Mouse (Mus musculus): Measurements from ENCODE around the gene Rapgef5.

Rapgef5 gene

DNA sequence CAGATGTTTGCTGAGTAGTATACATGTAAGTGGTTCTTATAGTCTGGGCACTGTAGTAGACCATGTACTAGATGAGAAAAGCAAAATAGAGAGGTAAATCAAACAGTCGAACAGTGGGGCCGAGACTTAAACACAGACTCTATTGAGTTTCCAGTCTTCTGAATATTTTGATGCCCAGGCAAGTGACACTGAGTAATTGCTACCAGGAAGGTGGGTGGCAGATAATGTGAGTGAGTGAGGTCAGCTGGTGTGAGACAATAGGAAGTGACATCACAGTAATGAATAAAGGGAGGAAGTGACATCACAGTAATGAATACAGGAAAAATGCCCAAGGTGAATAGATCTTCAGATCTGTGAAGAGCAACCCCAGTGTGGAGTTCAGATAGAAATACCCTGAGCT, at the start of gene Rapgef5:
Gene Rapgef5 (plus strand): TSS at position 301 of the 400 bp plus-strand sequence.
- in situ Hi-C loops (cut with MboI, MseI) = no loop called here

DNA sequence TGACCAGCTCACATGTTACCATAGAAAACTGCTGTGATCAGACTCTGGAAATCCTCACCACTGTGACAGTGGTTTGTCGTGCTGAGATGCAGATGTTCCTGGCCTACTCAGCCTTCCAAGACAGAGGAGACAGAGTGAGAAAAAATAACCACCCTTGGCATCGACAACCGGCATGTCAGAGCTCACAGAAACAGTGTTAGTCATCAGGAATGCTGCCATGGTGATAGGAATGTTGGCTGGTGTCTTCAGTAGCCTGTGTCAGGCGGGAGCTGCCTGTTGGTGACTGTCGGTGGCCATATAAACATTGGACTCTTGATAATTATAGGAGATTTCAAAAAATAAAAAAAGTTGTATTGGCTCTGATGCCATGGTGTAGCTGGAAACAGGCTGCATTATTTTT, 48.0 kb upstream of the Rapgef5 start:
- in situ Hi-C loops (cut with MboI, MseI) = no loop called here

DNA sequence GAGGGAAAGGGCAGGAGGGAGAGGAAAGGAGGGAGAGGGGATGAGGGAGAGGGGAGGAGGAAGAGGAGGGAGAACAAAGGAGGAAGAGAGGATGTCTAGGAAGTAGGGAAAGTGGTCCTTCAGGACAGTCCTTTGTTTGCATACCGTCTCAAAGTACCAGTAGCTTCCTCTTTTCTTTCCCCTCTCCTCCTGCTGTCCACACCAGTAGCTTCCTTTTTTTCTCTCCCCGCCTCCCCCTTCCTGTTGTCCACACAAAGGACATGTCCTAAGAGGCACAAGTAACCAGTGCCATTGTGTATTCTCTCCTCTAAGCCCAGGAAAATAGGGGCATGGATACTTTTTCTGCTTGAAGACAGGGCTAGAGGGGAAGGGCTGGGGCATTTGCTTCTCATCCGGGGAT, 37.3 kb upstream of the Rapgef5 start:
- in situ Hi-C loops (cut with MboI, MseI) = loop anchor here (5.0 kb wide), 1 partner anchor 663 kb away; no protein-coding TSS in a partner anchor

DNA sequence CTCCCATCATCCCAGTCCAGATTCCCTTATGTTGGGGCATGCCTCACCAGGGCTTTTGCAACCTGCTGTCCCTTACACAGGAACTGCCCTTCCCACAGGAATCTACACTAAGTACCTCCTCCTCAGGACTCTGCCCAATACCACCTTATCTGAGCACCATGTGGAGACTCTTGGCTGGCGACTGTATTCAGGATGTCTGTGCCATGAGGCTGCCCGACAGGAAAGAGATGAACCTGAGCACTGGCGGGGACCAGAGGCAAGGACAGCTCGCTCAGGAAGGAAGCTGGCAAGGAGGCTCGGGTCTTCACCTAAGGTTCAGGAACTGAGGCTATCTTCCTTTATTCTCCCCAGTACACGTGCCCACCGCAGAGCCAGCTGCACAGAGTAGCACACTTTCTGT, 36.6 kb upstream of the Rapgef5 start:
- in situ Hi-C loops (cut with MboI, MseI) = loop anchor here (5.0 kb wide), 1 partner anchor 663 kb away; no protein-coding TSS in a partner anchor

DNA sequence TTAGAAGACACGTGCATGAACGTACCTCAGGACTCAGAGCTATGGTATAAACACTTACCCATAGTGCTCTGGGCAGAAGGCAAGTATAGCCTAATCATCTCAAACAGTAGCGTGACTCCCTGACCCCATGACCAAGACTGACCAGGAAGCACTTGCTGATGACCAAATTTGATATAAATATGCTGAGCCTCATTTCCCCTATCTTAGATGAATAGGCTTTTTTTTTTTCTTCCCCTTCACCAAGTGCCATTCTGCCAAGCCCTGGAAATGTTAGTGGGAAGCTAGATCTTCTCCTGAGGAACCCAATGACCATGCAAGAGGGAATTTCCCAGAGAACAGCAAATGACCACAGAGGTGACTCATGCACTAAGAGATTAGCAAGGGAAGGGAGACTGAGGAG, 35.3 kb upstream of the Rapgef5 start:
- in situ Hi-C loops (cut with MboI, MseI) = no loop called here

DNA sequence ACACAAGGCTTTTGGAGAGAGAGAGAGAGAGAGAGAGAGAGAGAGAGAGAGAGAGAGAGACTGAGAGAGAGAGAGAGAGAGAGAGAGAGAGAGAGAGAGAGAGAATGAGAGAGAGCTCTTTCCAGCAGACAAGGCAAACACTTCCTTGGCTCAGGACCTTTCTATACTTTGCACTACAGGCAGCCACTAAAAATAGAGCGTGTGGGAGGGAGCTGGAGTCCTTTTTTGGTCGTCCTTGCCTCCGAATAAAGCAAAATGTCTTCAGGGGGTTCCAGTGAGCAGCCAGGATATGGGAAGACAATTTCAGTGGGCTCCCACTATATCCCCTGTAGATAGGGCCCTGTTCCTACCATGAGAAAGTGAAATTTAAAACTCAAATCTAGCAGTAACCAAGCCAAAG, 33.6 kb upstream of the Rapgef5 start:
- in situ Hi-C loops (cut with MboI, MseI) = no loop called here

DNA sequence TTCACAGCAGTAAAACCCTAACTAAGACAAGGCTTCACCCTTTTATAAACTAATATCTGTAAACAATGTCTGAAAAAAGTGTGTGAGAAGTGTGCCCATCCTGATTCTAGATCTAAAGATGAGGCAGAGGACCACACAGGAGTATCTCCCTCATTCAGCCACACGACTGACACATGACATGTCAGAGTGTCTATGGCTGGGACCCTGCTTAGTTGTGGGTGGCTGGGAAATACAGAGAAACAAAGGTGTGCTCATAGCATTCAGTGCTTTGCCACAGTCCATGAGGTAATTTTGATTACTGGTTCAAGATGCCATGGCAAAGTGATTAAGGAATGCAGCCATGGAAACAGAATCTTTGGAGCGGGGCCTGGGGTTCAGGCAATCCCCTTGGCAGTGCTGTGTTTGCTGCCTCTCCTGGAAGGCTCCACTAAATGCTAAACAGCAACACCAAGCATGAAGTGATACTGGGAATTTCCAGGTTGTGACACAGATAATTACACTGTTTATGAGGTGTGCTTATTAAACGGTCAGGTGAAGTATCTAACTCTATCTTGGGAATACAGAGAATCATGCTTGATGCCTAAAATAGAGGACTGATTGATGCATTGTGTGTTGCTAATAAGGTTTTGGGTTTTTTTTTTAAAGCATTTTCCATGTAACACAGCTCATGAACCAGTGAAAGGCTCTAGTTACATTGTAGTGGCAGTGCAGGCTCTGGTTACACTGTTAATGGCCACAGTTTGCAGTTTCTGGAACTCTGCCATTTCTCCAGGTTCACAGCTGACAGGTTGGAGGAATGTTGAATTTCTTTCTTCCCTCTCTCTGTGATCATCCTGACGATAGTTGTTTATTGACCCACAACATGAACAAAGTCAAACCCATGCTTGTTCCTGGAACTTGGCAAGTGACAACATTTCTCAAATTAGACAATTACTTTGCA, 29.9 kb upstream of the Rapgef5 start:
- in situ Hi-C loops (cut with MboI, MseI) = no loop called here

DNA sequence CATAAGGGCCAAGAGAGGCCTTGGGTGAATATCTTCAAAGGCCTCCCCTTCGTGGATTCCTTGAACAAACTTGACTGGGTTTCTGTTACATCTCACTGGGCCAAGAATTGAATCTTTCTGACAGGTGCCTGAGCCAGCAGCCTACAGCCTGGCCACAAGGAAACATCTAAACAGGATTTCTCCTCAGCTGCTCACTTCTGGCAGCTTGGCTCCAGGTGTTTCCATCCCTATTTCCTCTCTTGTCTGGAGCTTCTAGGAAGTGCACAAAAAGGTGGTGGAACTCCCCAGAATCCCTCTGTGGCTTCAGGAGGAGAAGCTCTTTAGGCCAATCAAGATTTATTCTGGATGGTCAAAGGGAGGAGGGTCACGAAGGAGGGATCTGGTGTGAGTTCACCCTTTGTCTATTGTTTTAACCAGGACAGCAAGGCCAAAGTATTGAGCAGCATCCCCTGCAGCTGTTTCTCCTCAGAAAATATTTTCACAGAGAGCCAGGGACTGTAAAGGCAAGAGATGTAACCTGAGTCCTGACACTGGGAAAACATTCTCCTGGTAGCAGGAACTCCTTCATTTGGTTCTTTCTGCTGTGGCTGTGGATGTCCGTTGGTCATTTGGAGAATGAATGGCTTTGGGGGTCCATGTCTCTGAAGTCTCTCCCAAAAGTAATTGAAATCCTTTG, 19.6 kb upstream of the Rapgef5 start:
- in situ Hi-C loops (cut with MboI, MseI) = no loop called here

DNA sequence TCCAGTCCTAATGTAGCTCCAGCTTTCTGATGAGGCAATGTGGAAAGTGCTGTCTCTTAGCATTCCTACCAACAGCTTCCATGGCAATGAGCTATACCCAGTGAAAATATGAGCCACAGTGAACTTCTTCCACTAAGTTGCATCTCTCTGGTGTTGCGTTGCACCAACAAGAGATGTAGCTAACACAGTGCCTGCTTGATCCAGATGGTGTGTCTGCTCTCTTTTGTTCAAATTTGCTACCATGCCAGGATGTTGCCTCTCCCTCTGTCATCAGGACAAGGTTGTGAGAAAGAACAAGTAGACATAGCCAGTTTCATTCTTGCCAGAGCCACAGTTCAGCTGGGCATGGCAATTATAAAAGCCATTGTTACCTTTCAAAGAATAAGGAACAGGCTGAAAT, 18.9 kb upstream of the Rapgef5 start:
- in situ Hi-C loops (cut with MboI, MseI) = no loop called here

DNA sequence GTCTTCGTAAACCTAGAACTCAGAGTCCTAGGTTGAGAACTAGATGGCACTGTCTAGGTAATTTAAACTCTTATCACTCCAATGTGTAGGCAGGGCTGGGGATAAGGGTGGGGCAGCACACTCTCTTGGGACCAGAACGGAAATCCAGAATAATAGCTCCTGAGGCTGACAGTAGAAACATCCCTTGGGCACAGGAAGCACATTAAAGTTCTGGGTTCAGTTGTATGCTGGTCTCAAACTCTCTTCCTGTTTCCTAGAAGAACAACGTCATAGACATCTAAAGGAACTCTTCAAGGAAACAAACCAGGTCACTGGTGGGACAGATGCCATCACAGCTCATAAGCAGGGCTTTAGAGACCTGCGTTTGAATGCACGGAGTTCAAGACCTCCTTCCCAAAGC, 17.0 kb upstream of the Rapgef5 start:
- in situ Hi-C loops (cut with MboI, MseI) = no loop called here

DNA sequence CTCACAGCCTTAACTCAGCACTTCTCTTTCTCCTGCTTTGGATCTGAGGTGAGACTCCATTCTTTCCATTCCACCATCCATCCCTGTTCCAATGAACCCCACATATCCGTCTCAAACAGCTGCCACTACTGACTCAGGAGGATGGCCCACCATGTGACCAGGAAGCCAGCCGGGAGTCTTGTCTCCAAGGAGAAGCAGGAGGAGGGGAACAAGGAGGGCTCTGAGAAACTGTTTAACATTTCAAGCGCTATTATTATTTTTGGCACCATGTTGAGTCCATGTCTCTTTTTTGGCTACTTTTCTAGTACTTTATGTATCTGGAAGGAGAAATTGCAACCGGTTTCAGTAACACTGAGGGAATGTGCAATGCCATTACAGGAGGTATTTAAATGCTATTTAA, 15.1 kb upstream of the Rapgef5 start:
- in situ Hi-C loops (cut with MboI, MseI) = no loop called here

DNA sequence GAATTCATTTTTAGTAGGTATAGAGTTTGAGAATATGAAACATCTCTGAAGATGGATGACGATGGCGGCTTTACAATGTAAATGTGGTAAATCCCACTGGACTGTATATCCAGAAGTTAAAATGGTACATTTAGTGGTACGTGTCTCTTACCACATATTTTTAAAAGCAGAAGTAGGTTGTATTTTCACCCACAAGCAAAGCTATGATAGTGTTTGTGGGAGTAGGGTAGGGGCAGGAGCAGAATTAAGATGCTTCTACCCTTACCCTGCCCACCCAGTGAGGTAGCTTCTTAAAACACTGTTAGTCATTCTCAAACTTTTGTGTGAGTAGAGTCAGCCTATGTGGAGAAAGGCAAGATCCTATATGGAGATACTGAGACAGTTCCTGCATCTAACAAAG, 13.4 kb upstream of the Rapgef5 start:
- in situ Hi-C loops (cut with MboI, MseI) = no loop called here

DNA sequence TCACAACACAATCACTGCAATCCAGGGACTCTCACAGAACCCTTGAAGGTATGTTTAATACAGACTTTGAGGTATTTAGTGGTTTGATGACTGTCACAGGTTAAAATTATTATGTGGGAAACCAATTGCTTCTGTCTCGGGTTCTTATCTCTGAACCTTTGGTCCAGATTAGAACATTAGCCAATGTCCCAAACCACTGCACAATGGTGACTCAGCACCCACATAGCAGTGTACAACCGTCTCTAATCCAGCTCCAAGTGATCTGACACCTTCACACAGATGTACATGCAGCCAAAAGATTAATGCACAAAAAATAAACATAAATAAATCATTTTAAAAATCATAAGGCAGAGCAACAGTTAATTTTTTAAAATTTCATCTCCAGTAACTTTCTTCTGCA, 11.1 kb upstream of the Rapgef5 start:
- in situ Hi-C loops (cut with MboI, MseI) = no loop called here

DNA sequence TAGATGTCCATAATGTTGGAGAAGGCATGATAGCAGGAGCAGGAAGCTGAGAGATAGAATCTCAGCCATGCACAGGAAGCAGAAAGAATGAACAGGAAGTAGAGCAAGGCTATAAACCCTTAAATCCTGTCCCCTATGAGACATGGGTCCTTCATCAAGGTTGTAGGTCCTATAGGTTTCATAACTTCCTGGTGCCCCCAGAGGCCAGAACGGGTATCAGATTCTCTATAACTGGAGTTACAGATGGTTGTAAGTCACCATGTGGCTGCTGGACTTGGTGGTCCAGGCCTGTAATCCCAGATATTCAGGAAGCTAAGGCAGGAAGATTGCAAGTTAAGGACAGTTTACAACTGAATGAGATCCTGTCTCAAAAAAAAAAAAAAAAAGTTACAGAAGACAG, 8.5 kb upstream of the Rapgef5 start:
- in situ Hi-C loops (cut with MboI, MseI) = no loop called here

DNA sequence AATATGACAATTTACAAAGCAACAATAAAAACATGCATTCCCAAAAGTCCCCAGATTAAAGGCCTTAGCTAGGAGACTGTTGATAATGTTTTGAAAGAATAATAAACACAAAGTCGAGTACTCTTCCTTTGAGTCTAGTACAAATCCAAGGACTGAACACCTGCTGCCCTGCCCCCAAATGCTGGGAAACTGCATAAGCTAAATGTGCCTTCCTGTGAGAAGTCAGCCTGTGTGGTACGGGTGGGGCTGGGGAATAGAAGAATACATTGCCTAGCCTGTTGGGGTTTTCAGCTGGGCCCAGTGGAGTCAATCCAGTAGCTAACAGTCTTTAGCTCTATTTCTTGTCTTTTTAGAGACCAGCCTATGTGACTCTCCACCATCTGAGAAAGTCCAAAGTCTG, 6.4 kb upstream of the Rapgef5 start:
- in situ Hi-C loops (cut with MboI, MseI) = no loop called here

DNA sequence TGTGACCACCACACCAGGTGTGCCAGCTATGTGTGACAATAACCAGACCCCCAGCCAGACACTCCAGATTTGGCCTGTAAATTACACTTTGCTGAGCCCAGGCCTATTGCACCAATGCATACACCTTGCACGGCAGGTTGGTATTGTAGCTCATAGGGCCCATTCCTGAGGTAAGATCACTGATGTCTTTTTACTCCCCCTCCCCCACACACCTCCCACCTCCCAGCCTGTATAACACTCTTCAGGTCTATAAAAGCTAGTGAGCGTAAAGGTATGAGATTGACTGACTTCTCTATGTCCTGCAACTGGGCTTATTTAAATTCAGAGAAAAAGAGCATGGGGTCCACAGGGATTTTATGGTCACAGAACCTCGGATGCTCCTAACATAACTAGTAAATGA, 3.8 kb upstream of the Rapgef5 start:
- in situ Hi-C loops (cut with MboI, MseI) = no loop called here

DNA sequence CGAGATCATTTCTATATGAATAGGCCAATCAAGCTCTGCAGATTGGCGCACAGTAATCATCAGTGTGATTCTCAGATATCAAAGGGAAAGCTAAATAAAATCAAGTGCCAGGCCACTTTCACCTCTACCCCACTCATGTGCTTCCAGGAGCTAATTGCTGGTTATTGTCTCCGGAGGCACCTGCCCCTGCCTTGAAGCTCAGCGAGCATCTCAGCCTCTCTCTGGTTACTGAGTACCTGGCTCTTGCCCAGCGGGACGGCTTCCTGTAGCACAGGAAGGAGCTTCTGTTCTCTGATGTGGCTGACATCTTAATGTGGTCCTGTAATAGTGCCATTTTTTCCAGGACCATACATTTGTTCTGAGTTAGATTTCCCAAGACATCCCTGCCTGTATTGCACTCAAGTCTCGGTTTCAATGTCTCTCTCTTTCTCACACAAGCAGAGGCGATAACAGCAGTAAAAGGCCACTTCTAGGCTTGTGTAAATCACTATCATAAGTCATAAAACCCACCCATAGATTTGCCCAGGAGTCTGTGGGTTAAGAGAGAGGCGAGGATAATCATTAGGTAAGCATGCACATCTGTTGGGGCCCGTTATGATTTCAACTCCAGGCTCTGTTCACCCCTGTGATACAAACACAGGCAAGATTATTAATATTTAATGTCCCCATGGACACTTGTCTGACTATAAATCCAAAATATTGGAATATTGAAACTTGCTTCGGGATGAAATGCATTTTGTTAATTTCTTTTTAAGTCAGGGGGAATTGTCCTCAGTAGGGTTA, 2.9 kb upstream of the Rapgef5 start:
- in situ Hi-C loops (cut with MboI, MseI) = no loop called here

DNA sequence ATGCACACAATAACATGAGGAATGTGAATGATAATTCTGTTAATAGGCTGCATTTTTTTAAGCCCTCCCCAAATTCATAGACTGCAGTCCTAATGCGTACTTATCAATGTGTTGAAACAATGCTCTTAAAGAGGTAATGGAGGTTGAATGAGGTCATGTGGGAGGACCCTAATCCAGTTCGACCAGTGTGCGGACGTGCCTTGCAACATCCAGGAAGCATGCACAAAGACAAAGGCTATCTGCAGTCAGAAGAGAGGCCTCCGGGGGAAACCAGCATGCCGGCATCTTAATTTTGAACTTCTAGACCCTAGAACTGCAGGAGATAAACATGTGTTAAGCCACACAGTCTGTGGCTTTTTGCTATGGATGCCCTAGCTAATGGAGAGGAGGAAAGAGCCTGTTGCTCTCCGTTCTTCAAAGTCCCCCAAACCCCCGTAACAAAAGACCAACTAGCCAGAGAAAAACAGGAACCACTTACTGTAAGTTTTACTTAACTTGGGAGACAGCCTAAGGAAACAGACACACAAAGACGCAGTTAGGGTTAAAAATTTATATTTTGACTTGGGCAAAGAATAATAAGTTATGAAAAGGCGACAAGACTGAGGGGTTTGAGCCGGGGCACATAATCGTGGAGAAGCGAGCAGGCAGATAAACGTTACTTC, 1.1 kb downstream of the Rapgef5 start:
- in situ Hi-C loops (cut with MboI, MseI) = no loop called here

DNA sequence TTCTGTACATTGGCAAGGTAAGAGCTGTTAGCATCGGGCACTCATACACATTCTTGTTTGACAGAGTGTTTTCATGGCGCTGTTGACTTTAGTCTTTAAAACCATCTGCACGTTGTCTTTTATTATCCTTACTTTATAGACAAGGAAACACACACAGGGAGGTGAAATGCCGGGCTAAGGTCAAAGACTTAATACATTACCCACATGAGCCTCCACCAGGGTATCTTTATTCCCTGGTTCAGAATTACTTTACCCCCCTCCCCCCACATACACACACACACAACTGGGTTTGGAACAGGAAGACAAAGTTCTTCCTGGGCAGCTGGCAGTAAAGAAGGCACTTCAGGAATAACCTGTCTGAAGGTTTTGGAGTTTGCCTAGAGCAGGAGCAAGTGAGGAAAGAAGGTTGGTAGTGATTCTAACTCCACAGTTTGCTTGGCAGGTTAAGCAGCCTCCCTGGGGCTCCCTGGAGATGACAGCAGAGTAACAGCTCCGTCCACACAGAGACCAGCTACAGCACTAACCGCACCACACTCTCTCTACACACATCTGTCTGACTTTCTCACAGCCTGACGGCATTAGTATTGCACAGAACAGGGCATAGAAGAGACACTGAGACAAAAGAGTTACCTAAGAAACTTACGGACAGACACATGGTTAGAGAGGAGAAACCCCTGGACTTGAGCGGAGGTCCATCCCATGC, 8.2 kb downstream of the Rapgef5 start:
- in situ Hi-C loops (cut with MboI, MseI) = no loop called here

DNA sequence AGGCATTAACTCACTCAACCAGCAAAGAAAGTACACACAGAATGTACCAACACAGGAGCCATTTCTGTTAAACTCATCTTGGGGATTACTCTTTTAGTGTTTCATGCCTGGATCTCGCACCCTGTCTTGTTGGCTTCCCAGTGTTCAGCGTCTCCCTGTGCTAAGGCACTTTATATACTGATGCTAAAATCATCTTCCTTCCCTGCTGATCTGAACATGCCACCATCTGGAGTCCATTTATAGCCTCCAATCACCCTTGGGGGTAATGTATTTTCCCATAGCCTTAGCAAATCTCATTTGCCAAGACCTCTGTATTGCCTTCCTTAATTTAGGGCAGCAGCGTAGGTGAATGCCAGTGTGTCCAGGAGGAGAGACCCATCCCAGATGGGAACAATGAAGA, 11.6 kb downstream of the Rapgef5 start:
- in situ Hi-C loops (cut with MboI, MseI) = no loop called here

DNA sequence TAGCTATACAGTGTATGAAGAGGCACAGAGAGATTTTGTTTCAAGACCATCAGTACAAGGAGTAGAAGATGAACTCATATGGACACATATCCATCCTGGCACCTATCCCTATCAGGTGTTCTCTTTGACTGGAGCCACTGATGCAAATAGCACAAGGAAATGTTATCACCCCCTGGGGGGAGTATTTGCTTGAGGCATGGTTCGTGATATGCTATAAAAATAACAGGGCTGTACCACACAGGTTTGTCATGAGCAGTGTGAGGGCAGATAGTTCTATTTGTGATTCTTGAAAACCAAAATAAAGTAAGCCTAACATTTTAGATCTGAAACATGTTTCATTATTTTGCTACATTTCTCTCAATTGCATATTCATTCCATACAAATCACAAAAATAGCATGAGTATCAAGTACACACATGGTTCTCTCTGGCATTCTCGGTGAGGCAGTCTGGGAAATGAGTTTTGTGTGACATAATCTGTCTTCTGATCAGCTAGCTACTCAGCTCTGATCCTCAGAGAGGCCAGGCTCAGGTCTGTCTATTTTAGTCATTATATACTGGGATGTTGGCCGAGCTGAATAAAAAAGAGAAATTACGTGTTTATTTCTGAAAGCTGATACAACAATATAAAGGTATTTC, 12.3 kb downstream of the Rapgef5 start:
- in situ Hi-C loops (cut with MboI, MseI) = no loop called here
